Mouse (Mus musculus) spleen, embryonic (tissue): ENCODE measurements around the gene Trpm7.

Experiments
- CTCF ChIA-PET: fragments of 350-600 bp; sonication (Branson Sonifier 250); formaldehyde crosslinking; loops from one replicate; lab custom pipeline; 2022; lab: Charles Lee

The Trpm7 gene

GRCm38 (mm10) chr2:126817414-126817813 is 58.6 kb downstream of the Trpm7 start:
- CTCF ChIA-PET: no interaction called here

- CTCF ChIA-PET: no interaction called here
These were observed 59.2 kb downstream of the Trpm7 start for GRCm38 (mm10) chr2:126816644-126817347.

- CTCF ChIA-PET: interaction anchor here (0.6 kb wide), 1 partner anchor 58 kb away, joined by 7 read pairs; no protein-coding TSS in a partner anchor
These were observed 60.2 kb downstream of the Trpm7 start for GRCm38 (mm10) chr2:126815822-126816221.

- CTCF ChIA-PET: no interaction called here
These were observed 74.0 kb downstream of the Trpm7 start for GRCm38 (mm10) chr2:126801980-126802379.

- CTCF ChIA-PET: no interaction called here
These were observed 77.6 kb downstream of the Trpm7 start for GRCm38 (mm10) chr2:126798455-126798854.

- CTCF ChIA-PET: no interaction called here
These were observed 80.3 kb downstream of the Trpm7 start for GRCm38 (mm10) chr2:126795708-126796107.

- CTCF ChIA-PET: no interaction called here
These were observed 83.4 kb downstream of the Trpm7 start for GRCm38 (mm10) chr2:126792611-126793010.

GRCm38 (mm10) chr2:126787721-126788342 is 88.2 kb downstream of the Trpm7 start:
- CTCF ChIA-PET: no interaction called here

GRCm38 (mm10) chr2:126783370-126783769 is 92.7 kb downstream of the Trpm7 start, which contains the start of gene Usp50:
TSS of gene Usp50 (minus strand) at chr2:126783470.
- CTCF ChIA-PET: no interaction called here

GRCm38 (mm10) chr2:126782433-126782832 is 93.6 kb downstream of the Trpm7 start:
- CTCF ChIA-PET: no interaction called here

GRCm38 (mm10) chr2:126781478-126781877 is 94.6 kb downstream of the Trpm7 start:
- CTCF ChIA-PET: no interaction called here

GRCm38 (mm10) chr2:126780286-126780685 is 95.7 kb downstream of the Trpm7 start:
- CTCF ChIA-PET: no interaction called here

- CTCF ChIA-PET: no interaction called here
These were observed 97.2 kb downstream of the Trpm7 start for GRCm38 (mm10) chr2:126778806-126779205.

GRCm38 (mm10) chr2:126776416-126776815 is 99.6 kb downstream of the Trpm7 start:
- CTCF ChIA-PET: interaction anchor here (0.7 kb wide), 1 partner anchor 419 kb away, joined by 3 read pairs; no protein-coding TSS in a partner anchor

- CTCF ChIA-PET: interaction anchor here (0.7 kb wide), 1 partner anchor 420 kb away, joined by 3 read pairs; no protein-coding TSS in a partner anchor
These were observed 100.1 kb downstream of the Trpm7 start for GRCm38 (mm10) chr2:126775951-126776350.

GRCm38 (mm10) chr2:126772217-126772616 is 103.8 kb downstream of the Trpm7 start:
- CTCF ChIA-PET: no interaction called here

- CTCF ChIA-PET: no interaction called here
These were observed 106.4 kb downstream of the Trpm7 start for GRCm38 (mm10) chr2:126769431-126770181.

GRCm38 (mm10) chr2:126768194-126768593 is 107.8 kb downstream of the Trpm7 start:
- CTCF ChIA-PET: interaction anchor here (0.7 kb wide), 1 partner anchor 8 kb away, joined by 3 read pairs; no protein-coding TSS in a partner anchor

- CTCF ChIA-PET: no interaction called here
These were observed 108.4 kb downstream of the Trpm7 start for GRCm38 (mm10) chr2:126767599-126767998.

- CTCF ChIA-PET: no interaction called here
These were observed 110.0 kb downstream of the Trpm7 start for GRCm38 (mm10) chr2:126765867-126766582.

- CTCF ChIA-PET: no interaction called here
These were observed 116.7 kb downstream of the Trpm7 start for GRCm38 (mm10) chr2:126759351-126759750.
